Mouse (Mus musculus): ENCODE data around the gene Lpar3. TPM values are rescaled to one million over a fixed set of nuclear protein-coding genes. Genes with fewer than 3 reads are reported as not detected.
A peak's percentile ranks its signal among the peaks of the same experiment; 100 is the strongest.

Gene Lpar3
- polyA plus RNA-seq, 1 experiment from 2014 or later, result 9.5 TPM

- no peak overlapping the region for H3K27ac ChIP-seq (ENCODE audit: low read length)
- no peak overlapping the region for H3K4me3 ChIP-seq (ENCODE audit: low read depth, low read length)
- WGBS, result 32% methylated on average over 4 of the region's 4 CpGs
- no peaks in the 10 kb centered on the region for H3K27me3 ChIP-seq (replicated peaks; ENCODE audit: insufficient read depth, low read length)
- DNase-seq (ENCODE audit: low spot score) (no peak), ATAC-seq (no peak)
- H3K4me1 ChIP-seq (ENCODE audit: insufficient read depth, low read depth, low read length), result peaks cover 4% of the 10 kb centered on the region; the same call in 1 of the 2 replicates
- TF ChIP-seq CTCF (IDR thresholded peaks at IDR 0.05), result no peak
- TF ChIP-seq EP300 (IDR thresholded peaks at IDR 0.05), result no peak
- H3K4me2 ChIP-seq (replicated peaks; ENCODE audit: low read depth, low read length), result no peak overlapping the region
- H3K36me3 ChIP-seq (ENCODE audit: insufficient read depth, low read length), result no peaks in the 10 kb centered on the region
- H3K9ac ChIP-seq (replicated peaks; ENCODE audit: low read depth), result no peak overlapping the region
- H3K9me3 ChIP-seq (ENCODE audit: low read length), result no peaks in the 10 kb centered on the region
Observed at GRCm38 (mm10) chr3:146276026-146276409, 55.3 kb downstream of the Lpar3 start.

GRCm38 (mm10) chr3:146276991-146277390 lies 56.2 kb downstream of the Lpar3 start:
- Histone ChIP-seq H3K27ac (ENCODE audit: low read length) (no peak overlapping the region), H3K4me1 (ENCODE audit: insufficient read depth, low read depth, low read length) (peaks cover 4% of the 10 kb centered on the region; the same call in 1 of the 2 replicates)
- WGBS, result 93% methylated on average over 4 of the region's 4 CpGs

DNA sequence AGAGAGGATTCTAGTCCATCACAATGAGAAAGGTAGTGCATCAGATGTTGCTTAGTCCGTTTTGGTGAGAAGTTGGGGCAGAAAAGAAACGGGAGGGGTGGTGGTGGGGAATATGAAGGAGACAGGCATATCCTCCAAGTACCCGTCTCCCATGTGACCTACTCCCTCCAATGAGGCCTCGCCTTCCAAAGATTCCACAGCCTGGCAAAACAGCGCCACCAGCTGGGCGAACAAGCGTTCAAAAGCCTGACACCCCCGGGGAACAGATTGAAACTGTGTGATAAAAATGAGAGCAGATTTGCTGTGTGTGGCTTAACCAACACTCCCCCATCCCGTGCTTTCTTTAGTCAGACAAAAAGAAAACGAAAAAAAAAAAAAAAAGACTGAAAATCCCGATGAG lies 56.7 kb downstream of the Lpar3 start:
- DNase-seq (ENCODE audit: low spot score) (peak; percentile 30), ATAC-seq (no peak; the same call in 1 of the 2 replicates)
- WGBS, result 83% methylated on average over 11 of the region's 11 CpGs
- Histone ChIP-seq H3K4me3 (ENCODE audit: low read depth, low read length) (no peak overlapping the region), H3K27me3 (replicated peaks; ENCODE audit: insufficient read depth, low read length) (no peaks in the 10 kb centered on the region), H3K36me3 (ENCODE audit: insufficient read depth, low read length) (no peaks in the 10 kb centered on the region), H3K4me2 (replicated peaks; ENCODE audit: low read depth, low read length) (no peak overlapping the region), H3K27ac (ENCODE audit: low read length) (no peak overlapping the region), H3K9me3 (ENCODE audit: low read length) (no peaks in the 10 kb centered on the region), H3K9ac (replicated peaks; ENCODE audit: low read depth) (no peak overlapping the region), H3K4me1 (ENCODE audit: insufficient read depth, low read depth, low read length) (peaks cover 4% of the 10 kb centered on the region; the same call in 1 of the 2 replicates)
- TF ChIP-seq EP300 (IDR thresholded peaks at IDR 0.05) (no peak), CTCF (IDR thresholded peaks at IDR 0.05) (peak; percentile 63)

More at GRCm38 (mm10) chr3:146276991-146277390, 56.2 kb downstream of the Lpar3 start:
- H3K36me3 ChIP-seq (ENCODE audit: insufficient read depth, low read length), result no peaks in the 10 kb centered on the region
- H3K4me2 ChIP-seq (replicated peaks; ENCODE audit: low read depth, low read length), result no peak overlapping the region
- H3K4me3 ChIP-seq (ENCODE audit: low read depth, low read length), result no peak overlapping the region
- H3K9ac ChIP-seq (replicated peaks; ENCODE audit: low read depth), result no peak overlapping the region
- ATAC-seq (no peak), DNase-seq (ENCODE audit: low spot score) (no peak)
- no peaks in the 10 kb centered on the region for H3K27me3 ChIP-seq (replicated peaks; ENCODE audit: insufficient read depth, low read length)
- TF ChIP-seq EP300 (IDR thresholded peaks at IDR 0.05), result no peak
- TF ChIP-seq CTCF (IDR thresholded peaks at IDR 0.05), result no peak
- no peaks in the 10 kb centered on the region for H3K9me3 ChIP-seq (ENCODE audit: low read length)

GRCm38 (mm10) chr3:146278195-146279140 lies 57.7 kb downstream of the Lpar3 start:
- Histone ChIP-seq H3K9ac (replicated peaks; ENCODE audit: low read depth) (no peak overlapping the region), H3K9me3 (ENCODE audit: low read length) (no peaks in the 10 kb centered on the region), H3K4me1 (ENCODE audit: insufficient read depth, low read depth, low read length) (peaks cover 4% of the 10 kb centered on the region; the same call in 1 of the 2 replicates), H3K4me2 (replicated peaks; ENCODE audit: low read depth, low read length) (no peak overlapping the region), H3K4me3 (ENCODE audit: low read depth, low read length) (no peak overlapping the region), H3K36me3 (ENCODE audit: insufficient read depth, low read length) (no peaks in the 10 kb centered on the region), H3K27me3 (replicated peaks; ENCODE audit: insufficient read depth, low read length) (no peaks in the 10 kb centered on the region), H3K27ac (ENCODE audit: low read length) (no peak overlapping the region)
- WGBS, result 65% methylated on average over 13 of the region's 13 CpGs
- no peak for TF ChIP-seq EP300 (IDR thresholded peaks at IDR 0.05)
- TF ChIP-seq CTCF (IDR thresholded peaks at IDR 0.05), result no peak
- DNase-seq (ENCODE audit: low spot score) (no peak), ATAC-seq (no peak)

GRCm38 (mm10) chr3:146283732-146284361 lies 63.1 kb downstream of the Lpar3 start:
- H3K4me3 ChIP-seq (ENCODE audit: low read depth, low read length), result no peak overlapping the region
- TF ChIP-seq EP300 (IDR thresholded peaks at IDR 0.05) (no peak), CTCF (IDR thresholded peaks at IDR 0.05) (no peak)
- H3K36me3 ChIP-seq (ENCODE audit: insufficient read depth, low read length), result no peaks in the 10 kb centered on the region
- H3K9me3 ChIP-seq (ENCODE audit: low read length), result no peaks in the 10 kb centered on the region
- no peaks in the 10 kb centered on the region for H3K27me3 ChIP-seq (replicated peaks; ENCODE audit: insufficient read depth, low read length)
- H3K9ac ChIP-seq (replicated peaks; ENCODE audit: low read depth), result no peak overlapping the region
- WGBS, result 7% methylated on average over 3 of the region's 3 CpGs
- no peaks in the 10 kb centered on the region for H3K4me1 ChIP-seq (ENCODE audit: insufficient read depth, low read depth, low read length)
- no peak overlapping the region for H3K27ac ChIP-seq (ENCODE audit: low read length)
- ATAC-seq (peak; percentile 50; the same call in 1 of the 2 replicates), DNase-seq (ENCODE audit: low spot score) (peak; percentile 35)
- H3K4me2 ChIP-seq (replicated peaks; ENCODE audit: low read depth, low read length), result no peak overlapping the region

GRCm38 (mm10) chr3:146286118-146286517 lies 65.4 kb downstream of the Lpar3 start:
- ATAC-seq, result no peak
- no peaks in the 10 kb centered on the region for H3K4me1 ChIP-seq (ENCODE audit: insufficient read depth, low read depth, low read length)
- no peaks in the 10 kb centered on the region for H3K27me3 ChIP-seq (replicated peaks; ENCODE audit: insufficient read depth, low read length)
- H3K9me3 ChIP-seq (ENCODE audit: low read length), result no peaks in the 10 kb centered on the region
- no peak overlapping the region for H3K9ac ChIP-seq (replicated peaks; ENCODE audit: low read depth)
- no peak overlapping the region for H3K4me3 ChIP-seq (ENCODE audit: low read depth, low read length)
- TF ChIP-seq EP300 (IDR thresholded peaks at IDR 0.05), result no peak
- no peak for TF ChIP-seq CTCF (IDR thresholded peaks at IDR 0.05)
- no peak for DNase-seq (ENCODE audit: low spot score)
- H3K27ac ChIP-seq (ENCODE audit: low read length), result no peak overlapping the region
- H3K36me3 ChIP-seq (ENCODE audit: insufficient read depth, low read length), result no peaks in the 10 kb centered on the region
- 44% methylated on average over 4 of the region's 4 CpGs for WGBS
- no peak overlapping the region for H3K4me2 ChIP-seq (replicated peaks; ENCODE audit: low read depth, low read length)

Data from lung, postnatal 0 days (tissue).